Mouse (Mus musculus) bone marrow, adult 2 months (tissue): ENCODE measurements around the gene Rbm4b.

Source experiments
- CTCF ChIP-seq: fragments of 200-500 bp; IDR thresholded peaks from 2 replicates; pipeline ENCODE4 v1.5.1; 2011; ENCODE audit warnings: low read length, control low read depth; ENCODE audit not compliant: control insufficient read depth, insufficient read depth
- POLR2A ChIP-seq: fragments of 200-500 bp; IDR thresholded peaks from 2 replicates; pipeline ENCODE4 v1.6.1; 2011; ENCODE audit warnings: low read depth, mild to moderate bottlenecking, control low read depth, low read length, borderline replicate concordance; ENCODE audit not compliant: control insufficient read depth

GRCm38 (mm10) chr19:4785206-4785605 is 28.9 kb downstream of the Rbm4b start:
- no peak for TF ChIP-seq CTCF
- TF ChIP-seq POLR2A, result no peak
